Mouse (Mus musculus): Measurements from ENCODE around the gene Hist1h2bl. TPM values are rescaled to one million over a fixed set of nuclear protein-coding genes. Genes with fewer than 3 reads are reported as not detected.

The Hist1h2bl gene
- polyA plus RNA-seq, 1 experiment from 2014 or later = 1.5 TPM

DNA sequence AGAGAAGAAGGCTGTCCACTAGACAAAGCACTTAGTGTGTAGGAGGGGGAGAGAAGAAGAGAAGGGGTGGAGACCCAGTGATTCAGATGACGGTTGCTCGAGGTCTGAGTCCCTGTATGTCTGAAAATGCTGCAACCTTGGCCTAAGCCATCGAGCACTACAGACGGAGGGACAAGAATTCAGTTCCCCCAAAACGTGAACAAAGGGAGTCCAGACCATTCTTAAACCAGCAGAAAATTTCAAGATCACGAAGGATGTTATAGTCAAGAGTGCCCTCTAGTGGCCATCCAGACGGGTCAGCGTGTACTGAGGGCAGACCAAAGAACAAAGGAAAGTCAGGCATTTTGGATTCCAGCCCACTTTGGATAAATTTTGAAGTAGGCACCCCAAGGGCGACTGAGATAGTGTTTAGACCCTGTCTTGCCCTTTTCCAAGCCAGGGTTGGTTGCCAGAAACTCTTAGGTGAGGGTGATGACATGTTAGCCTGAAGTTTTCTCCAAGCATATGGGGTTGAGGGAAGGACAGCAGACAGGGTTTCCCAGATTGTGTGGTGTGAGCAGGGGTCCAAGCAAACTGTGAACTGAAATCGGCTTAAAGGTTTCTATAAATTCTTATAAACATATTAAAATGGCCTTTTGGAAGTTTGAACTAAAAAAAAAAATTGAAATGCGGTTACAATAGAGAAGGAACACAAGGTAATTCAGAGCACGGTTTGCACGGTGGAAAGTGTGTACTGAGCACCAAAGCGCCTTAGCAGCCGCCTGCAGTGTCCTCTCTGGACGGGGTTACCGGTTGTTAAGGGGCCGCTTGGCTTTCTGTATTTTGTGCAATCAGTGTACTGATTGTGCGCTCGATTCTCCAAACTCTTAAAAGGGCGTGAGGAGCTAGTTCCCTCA lies 18.3 kb upstream of the Hist1h2bl start:
- H3K9me3 ChIP-seq (ENCODE audit: control insufficient read depth, low read length) = no peaks in the 10 kb centered on the region
- peak overlapping the region; percentile 43 for H3K4me3 ChIP-seq (ENCODE audit: low read depth, low read length)
- H3K27ac ChIP-seq (replicated peaks) = peak overlapping the region; percentile 86
- no peaks in the 10 kb centered on the region for H3K36me3 ChIP-seq (ENCODE audit: control insufficient read depth, insufficient read depth, low read length)
- no peaks in the 10 kb centered on the region for H3K27me3 ChIP-seq (ENCODE audit: control insufficient read depth, insufficient read depth, low read length)
- WGBS = 0% methylated on average over 21 of the region's 21 CpGs
- H3K4me1 ChIP-seq (replicated peaks; ENCODE audit: control insufficient read depth, insufficient read depth) = no peaks in the 10 kb centered on the region
- H3K4me2 ChIP-seq (replicated peaks; ENCODE audit: low read depth) = peak overlapping the region; percentile 56
- ATAC-seq (ENCODE audit: low FRiP score, low TSS enrichment) = peak; percentile 78
- H3K9ac ChIP-seq (ENCODE audit: low read length) = peak overlapping the region; percentile 57
- DNase-seq (ENCODE audit: low spot score) = peak; percentile 71
- TF ChIP-seq EP300 (optimal IDR thresholded peaks at IDR 0.05) (no peak), CTCF (IDR thresholded peaks at IDR 0.05; ENCODE audit: low read depth) (peak; percentile 95)

DNA sequence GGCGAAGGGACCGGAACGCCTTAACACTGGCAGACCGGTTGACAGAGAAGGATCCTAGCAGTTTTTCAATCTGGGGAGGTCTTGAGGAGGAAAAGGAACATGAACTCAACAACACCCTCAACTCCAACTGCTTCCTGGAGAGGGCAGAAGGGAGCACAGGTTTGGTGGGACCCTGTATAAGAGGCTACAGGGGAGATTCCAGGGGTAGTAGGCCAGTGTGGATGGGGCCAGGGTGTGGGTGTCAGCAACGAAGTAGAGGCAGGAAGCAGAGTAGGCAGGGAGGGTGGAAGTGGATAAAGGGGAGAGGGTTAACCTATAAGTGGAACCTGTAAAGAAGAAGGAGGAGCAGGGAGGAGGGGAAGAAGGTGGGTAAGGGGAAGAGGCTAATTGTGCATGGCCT lies 17.5 kb upstream of the Hist1h2bl start:
- WGBS = 82% methylated on average over 5 of the region's 5 CpGs
- Histone ChIP-seq H3K27me3 (ENCODE audit: control insufficient read depth, insufficient read depth, low read length) (no peaks in the 10 kb centered on the region), H3K36me3 (ENCODE audit: control insufficient read depth, insufficient read depth, low read length) (no peaks in the 10 kb centered on the region), H3K4me3 (ENCODE audit: low read depth, low read length) (no peak overlapping the region), H3K4me1 (replicated peaks; ENCODE audit: control insufficient read depth, insufficient read depth) (no peaks in the 10 kb centered on the region), H3K9ac (ENCODE audit: low read length) (no peak overlapping the region), H3K27ac (replicated peaks) (no peak overlapping the region), H3K4me2 (replicated peaks; ENCODE audit: low read depth) (no peak overlapping the region), H3K9me3 (ENCODE audit: control insufficient read depth, low read length) (no peaks in the 10 kb centered on the region)
- TF ChIP-seq CTCF (IDR thresholded peaks at IDR 0.05; ENCODE audit: low read depth) (peak; percentile 22; the same call in 1 of the 2 replicates), EP300 (optimal IDR thresholded peaks at IDR 0.05) (no peak)
- DNase-seq (ENCODE audit: low spot score) (no peak), ATAC-seq (ENCODE audit: low FRiP score, low TSS enrichment) (no peak)

GRCm38 (mm10) chr13:21729544-21729943 lies 13.6 kb upstream of the Hist1h2bl start:
- Histone ChIP-seq H3K4me3 (ENCODE audit: low read depth, low read length) (no peak overlapping the region), H3K4me1 (replicated peaks; ENCODE audit: control insufficient read depth, insufficient read depth) (no peaks in the 10 kb centered on the region), H3K4me2 (replicated peaks; ENCODE audit: low read depth) (no peak overlapping the region), H3K9ac (ENCODE audit: low read length) (no peak overlapping the region), H3K36me3 (ENCODE audit: control insufficient read depth, insufficient read depth, low read length) (no peaks in the 10 kb centered on the region), H3K9me3 (ENCODE audit: control insufficient read depth, low read length) (no peaks in the 10 kb centered on the region), H3K27ac (replicated peaks) (no peak overlapping the region), H3K27me3 (ENCODE audit: control insufficient read depth, insufficient read depth, low read length) (no peaks in the 10 kb centered on the region)
- whole genome bisulfite sequencing = 65% methylated on average over 1 of the region's 1 CpGs
- DNase-seq (ENCODE audit: low spot score) = no peak
- no peak for ATAC-seq (ENCODE audit: low FRiP score, low TSS enrichment)
- no peak for TF ChIP-seq CTCF (IDR thresholded peaks at IDR 0.05; ENCODE audit: low read depth)
- TF ChIP-seq EP300 (optimal IDR thresholded peaks at IDR 0.05) = no peak

DNA sequence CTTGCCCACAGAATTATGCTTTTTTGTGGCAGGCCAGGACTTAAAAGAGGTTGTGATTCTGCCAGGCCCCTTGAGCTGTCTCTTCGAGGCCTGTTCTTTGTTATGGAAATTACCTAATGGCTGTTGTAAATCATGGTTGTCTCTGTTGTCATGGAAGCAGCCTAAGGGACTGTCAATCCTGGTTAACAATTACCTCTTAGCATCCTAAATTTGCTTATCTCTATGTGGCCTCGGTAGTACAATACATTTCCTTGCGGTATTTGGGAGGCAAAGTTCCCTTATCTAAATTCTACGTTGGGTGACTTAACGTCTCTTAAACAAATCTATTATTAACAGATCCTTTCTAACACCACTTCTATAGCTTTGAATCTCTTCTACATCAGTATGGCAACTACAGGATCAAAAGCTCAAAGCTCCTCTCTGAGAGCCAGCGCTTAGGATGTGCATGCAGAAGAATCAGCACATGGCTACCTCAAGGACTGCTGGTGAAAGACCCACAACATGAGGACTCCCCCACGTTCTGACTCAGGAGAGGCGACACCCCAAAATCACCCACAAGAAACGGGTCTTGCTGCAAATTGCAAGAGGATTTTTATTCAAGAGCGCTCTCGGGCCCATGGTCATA lies 12.1 kb upstream of the Hist1h2bl start:
- DNase-seq (ENCODE audit: low spot score) (no peak), ATAC-seq (ENCODE audit: low FRiP score, low TSS enrichment) (no peak)
- WGBS = 48% methylated on average over 11 of the region's 11 CpGs
- H3K9ac ChIP-seq (ENCODE audit: low read length) = no peak overlapping the region
- no peaks in the 10 kb centered on the region for H3K27me3 ChIP-seq (ENCODE audit: control insufficient read depth, insufficient read depth, low read length)
- H3K9me3 ChIP-seq (ENCODE audit: control insufficient read depth, low read length) = no peaks in the 10 kb centered on the region
- H3K27ac ChIP-seq (replicated peaks) = no peak overlapping the region
- no peaks in the 10 kb centered on the region for H3K36me3 ChIP-seq (ENCODE audit: control insufficient read depth, insufficient read depth, low read length)
- H3K4me2 ChIP-seq (replicated peaks; ENCODE audit: low read depth) = no peak overlapping the region
- no peak for TF ChIP-seq EP300 (optimal IDR thresholded peaks at IDR 0.05)
- TF ChIP-seq CTCF (IDR thresholded peaks at IDR 0.05; ENCODE audit: low read depth) = no peak
- no peak overlapping the region for H3K4me3 ChIP-seq (ENCODE audit: low read depth, low read length)
- no peaks in the 10 kb centered on the region for H3K4me1 ChIP-seq (replicated peaks; ENCODE audit: control insufficient read depth, insufficient read depth)

DNA sequence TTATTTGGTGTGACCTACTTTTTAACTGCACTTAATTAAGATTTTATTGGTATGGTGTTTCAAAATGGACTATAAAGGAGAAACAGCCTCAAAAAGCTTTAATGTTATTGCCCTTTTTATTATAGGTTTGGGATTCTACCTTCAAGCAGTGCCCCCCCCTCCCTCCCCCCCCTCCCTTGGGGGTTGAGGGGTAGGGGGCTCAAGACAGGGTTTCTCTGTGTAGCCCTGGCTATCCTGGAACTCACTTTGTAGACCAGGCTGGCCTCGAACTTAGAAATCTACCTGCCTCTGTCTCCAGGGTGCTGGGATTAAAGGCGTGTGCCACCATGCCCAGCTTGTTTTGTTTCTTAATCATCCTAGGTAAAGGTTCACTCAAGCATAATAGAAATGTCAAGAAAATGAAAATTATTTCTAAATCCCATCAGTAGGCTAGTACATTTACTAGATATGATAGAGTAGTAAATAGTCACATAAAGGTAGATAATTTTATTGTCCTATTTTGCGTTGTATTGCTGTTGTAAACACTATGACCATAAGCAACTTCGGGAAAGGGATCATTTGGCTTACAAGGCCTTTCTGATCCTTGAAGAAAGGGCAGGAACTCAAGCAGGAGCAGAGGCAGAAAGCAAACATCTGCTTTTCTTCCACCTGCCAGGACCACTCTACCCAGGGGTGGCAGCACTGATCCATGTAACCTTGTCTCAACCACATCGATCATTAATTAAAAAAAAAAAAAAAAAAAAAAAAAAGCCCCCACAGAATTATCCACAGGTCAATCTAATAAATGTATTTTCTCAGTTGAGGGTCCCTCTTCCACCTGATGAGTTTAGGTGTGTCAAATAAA lies 7.3 kb upstream of the Hist1h2bl start:
- no peak for DNase-seq (ENCODE audit: low spot score)
- no peak for ATAC-seq (ENCODE audit: low FRiP score, low TSS enrichment)
- TF ChIP-seq CTCF (IDR thresholded peaks at IDR 0.05; ENCODE audit: low read depth) (peak; percentile 32), EP300 (optimal IDR thresholded peaks at IDR 0.05) (no peak)
- Histone ChIP-seq H3K27ac (replicated peaks) (no peak overlapping the region), H3K4me3 (ENCODE audit: low read depth, low read length) (no peak overlapping the region), H3K9ac (ENCODE audit: low read length) (no peak overlapping the region), H3K27me3 (ENCODE audit: control insufficient read depth, insufficient read depth, low read length) (no peaks in the 10 kb centered on the region), H3K4me1 (replicated peaks; ENCODE audit: control insufficient read depth, insufficient read depth) (peaks cover 2% of the 10 kb centered on the region; the same call in 1 of the 2 replicates), H3K4me2 (replicated peaks; ENCODE audit: low read depth) (no peak overlapping the region), H3K36me3 (ENCODE audit: control insufficient read depth, insufficient read depth, low read length) (no peaks in the 10 kb centered on the region), H3K9me3 (ENCODE audit: control insufficient read depth, low read length) (no peaks in the 10 kb centered on the region)
- 34% methylated on average over 5 of the region's 5 CpGs for WGBS
